Mouse (Mus musculus) heart, adult 18-20 months (tissue): ENCODE results near the gene Tspan14. TPM values are rescaled to one million over a fixed set of nuclear protein-coding genes. Genes with fewer than 3 reads are reported as not detected.

Source experiments
- DNase-seq, 2 experiments: peaks; one replicate each; pipeline ENCODE4 v3.0.0; 2021 to 2022; ENCODE audit warnings: mixed read lengths in 1 of 2
- total RNA-seq, 2 experiments: library from RNA; stranded (reverse); gene quantifications; 2 replicates each; pipeline ENCODE4 v1.2.3; 2021

Gene Tspan14
- total RNA-seq, 2 experiments from 2014 or later, result 13.8 to 18.2 TPM

DNA sequence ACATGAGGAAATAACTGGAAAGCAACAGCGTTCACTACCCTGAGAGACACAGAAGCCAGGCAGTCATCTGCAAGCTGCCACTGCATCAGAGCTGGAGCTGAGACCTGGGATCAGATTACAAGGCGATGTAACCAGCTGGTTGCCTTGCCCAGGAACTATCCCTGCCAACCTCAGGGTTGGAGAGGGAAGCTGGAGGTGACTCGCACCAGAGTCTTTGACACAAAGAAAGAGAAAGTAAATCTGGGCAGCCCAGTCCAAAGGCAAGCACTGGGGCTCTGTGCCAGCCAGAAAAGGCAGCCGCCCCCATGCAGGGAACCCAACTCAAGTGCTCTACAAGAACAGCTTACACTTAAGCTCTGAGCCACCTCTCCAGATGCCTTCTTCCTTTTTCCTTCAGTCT is 81.4 kb downstream of the Tspan14 start:
- DNase-seq, result peak in 1 of 2 experiments; percentile 12

DNA sequence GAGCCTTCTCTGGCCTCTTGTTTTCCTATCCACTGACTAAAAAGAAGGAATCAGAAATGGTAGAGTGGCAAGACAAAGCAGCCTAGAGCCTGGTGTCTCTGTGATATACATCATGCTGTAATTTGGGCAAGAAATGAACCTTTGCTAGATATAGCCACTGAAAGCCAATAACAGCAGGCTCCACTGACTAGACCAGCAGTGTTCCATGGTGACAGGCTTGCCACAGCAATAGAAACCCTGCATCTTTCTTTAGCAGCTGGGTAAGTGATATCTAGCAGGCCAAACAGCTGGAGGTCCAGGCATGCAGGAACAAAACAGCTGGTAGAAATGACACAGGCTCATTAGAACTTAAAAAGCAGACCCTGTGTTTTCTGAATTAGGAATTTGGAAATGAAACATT is 92.0 kb downstream of the Tspan14 start:
- no peak for DNase-seq

DNA sequence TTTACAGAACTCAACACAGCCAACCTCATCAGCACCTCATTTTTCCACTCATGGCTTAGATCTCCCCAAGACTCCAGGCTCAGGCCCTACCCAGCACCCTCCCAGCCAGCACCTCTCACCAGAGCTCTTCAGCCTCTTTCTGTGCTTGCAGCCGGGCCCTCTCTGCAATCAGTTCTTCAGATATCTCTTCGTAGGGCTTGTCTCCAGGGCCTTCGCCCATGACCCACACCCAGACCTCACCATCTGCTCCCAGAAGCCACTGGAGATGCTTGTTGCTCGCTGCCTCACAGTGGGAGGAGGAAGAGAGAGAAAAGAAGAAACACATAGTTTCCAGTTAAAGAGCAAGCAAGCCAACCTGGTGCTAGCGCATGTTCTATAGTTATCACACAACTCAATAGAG is 92.6 kb downstream of the Tspan14 start:
- DNase-seq, result no peak

DNA sequence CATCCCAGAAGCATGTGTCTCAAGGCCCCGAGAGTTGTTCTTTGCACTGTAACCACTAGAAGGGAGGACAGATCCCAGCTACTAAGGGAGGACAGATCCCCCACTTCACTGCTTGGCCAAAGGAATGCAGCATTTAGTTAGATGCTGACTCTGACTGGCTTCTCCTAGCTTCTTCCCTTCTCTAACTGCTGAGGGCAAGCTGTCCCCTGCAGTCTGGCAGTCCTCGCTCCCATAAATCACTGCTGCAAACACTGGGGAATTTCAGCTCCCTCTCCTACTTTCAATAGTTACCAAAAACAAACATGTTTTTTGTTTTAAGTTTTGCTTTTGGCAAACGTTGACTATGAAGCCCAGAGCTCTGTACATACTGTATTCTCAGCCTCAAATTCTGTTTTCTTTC is 96.0 kb downstream of the Tspan14 start:
- peak in 1 of 2 experiments; percentile 19 for DNase-seq

DNA sequence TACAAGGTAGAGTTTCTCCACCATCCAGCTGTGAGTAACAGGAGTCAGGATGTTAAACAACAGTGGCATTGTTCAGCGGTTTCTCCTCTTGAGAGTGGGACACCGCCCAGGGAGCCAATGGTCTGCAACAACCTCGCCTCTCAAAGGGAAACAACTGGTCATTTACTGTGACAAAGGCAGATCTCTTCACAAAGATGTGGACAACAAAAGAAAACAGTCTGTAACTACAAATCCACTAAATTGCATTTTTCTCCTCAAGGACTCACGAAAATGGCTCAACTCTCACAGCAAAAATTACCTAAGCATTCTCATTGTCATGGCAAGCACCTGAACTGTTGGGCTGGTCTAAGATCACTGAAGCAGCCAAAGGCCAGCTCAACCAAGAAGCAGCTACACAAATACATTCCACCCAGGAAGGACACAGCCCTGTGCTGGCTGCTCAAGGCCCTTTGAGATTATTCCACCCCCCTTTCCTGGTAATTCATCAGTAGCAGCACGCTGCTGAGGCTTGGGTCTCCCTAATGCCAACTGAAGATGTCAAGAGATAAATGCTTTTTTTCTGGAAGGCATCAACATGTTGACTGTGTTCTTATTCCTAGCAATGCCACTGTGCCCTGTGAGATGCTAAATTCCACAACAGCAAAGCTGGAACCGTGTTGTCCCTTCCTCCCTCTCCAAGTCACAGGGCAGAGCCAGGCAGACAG is 101.6 kb downstream of the Tspan14 start:
- DNase-seq, result no peak

DNA sequence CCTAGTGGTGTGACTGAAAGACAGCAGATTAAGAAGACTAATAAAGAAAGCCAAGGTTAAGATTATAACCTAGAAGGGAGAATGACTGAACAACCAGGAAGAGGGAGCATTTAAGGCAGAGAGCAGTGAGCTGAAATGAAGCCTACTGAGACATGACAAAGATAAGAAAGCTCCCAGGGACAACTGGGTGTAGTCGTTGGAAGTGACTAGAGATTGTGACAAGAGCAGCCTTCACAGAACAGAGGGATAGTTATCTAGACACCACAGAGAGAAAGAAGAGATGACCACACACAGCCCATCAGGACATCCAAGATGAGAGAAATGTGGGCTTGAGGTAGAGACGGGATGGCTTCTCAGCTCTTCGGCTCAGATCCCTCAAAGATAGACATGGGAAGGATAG is 102.9 kb downstream of the Tspan14 start:
- no peak for DNase-seq

DNA sequence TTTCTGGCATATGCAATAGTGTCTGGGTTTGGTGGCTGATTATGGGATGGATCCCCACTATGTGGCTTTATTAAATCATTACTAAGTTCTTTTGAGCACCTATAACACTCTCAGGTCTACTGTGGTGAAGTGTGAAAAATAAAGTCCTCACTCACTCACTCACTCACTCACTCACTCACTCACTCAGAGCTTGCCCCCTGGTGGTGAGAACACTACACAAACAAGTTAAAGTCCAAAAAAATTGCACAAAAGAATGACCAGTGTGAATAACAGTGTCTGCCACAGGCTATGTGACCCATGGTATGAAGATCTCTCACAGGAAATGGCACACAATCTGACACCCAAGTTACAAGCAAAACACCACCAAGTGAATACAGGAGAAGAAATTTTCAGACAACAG is 103.6 kb downstream of the Tspan14 start:
- no peak for DNase-seq

Other genes starting within 250 kb of the Tspan14 start
- gene Sh2d4b, start 73.5 kb downstream of the Tspan14 start, total RNA-seq, result under 1 TPM; 0.60 to 0.93 TPM
- gene Fam213a, start 47.0 kb upstream of the Tspan14 start, total RNA-seq, result 10 to 100 TPM; 33.8 to 46.0 TPM
- not detected for gene Dydc2, start 102.4 kb upstream of the Tspan14 start, total RNA-seq
- not detected for gene Dydc1, start 106.1 kb upstream of the Tspan14 start, total RNA-seq
- not detected for gene Mat1a, start 138.2 kb upstream of the Tspan14 start, total RNA-seq
- gene Sftpa1, start 165.0 kb upstream of the Tspan14 start, total RNA-seq, result 1 to 10 TPM in 1 of 2 experiments, not detected in 1; 6.4 TPM
- not detected for gene Mbl1, start 184.7 kb upstream of the Tspan14 start, total RNA-seq
- gene Sftpd, start 218.3 kb upstream of the Tspan14 start, total RNA-seq, result under 1 TPM in 1 of 2 experiments, not detected in 1; 0.67 TPM